Mouse (Mus musculus) thymus, adult 2 months (tissue): ENCODE results near the gene Lcn4. TPM values are rescaled to one million over a fixed set of nuclear protein-coding genes. Genes with fewer than 3 reads are reported as not detected.
"Not testable (repeated sequence)": the region's sequence is repeated elsewhere in the genome, so short reads cannot be mapped to it uniquely, and the experiment has no call there.

Experiments used
- DNase-seq: peaks from one replicate; pipeline ENCODE4 v3.0.0; 2021
- H3K27ac ChIP-seq: fragments of 200-500 bp; 2 replicates; pipeline ENCODE4 v1.5.1; 2012; ENCODE audit warnings: low read length, control low read depth; ENCODE audit not compliant: control insufficient read depth, insufficient read depth
- H3K27me3 ChIP-seq: fragments of 200-500 bp; 2 replicates; pipeline ENCODE4 v1.6.1; 2012; ENCODE audit warnings: mild to moderate bottlenecking, low read length, moderate library complexity, mixed read lengths; ENCODE audit not compliant: control insufficient read depth, insufficient read depth
- H3K36me3 ChIP-seq: fragments of 200-500 bp; 2 replicates; pipeline ENCODE4 v1.6.1; 2012; ENCODE audit warnings: mild to moderate bottlenecking, low read length, moderate library complexity; ENCODE audit not compliant: control insufficient read depth, insufficient read depth
- H3K4me1 ChIP-seq: fragments of 200-500 bp; replicated peaks from 2 replicates; pipeline ENCODE4 v1.6.1; 2012; ENCODE audit warnings: low read length; ENCODE audit not compliant: control insufficient read depth, insufficient read depth
- H3K4me3 ChIP-seq: fragments of 200-500 bp; 2 replicates; pipeline ENCODE4 v1.5.1; 2012; ENCODE audit warnings: mild to moderate bottlenecking, low read length, control low read depth, moderate library complexity; ENCODE audit not compliant: control insufficient read depth, insufficient read depth
- CTCF ChIP-seq: fragments of 200-500 bp; IDR thresholded peaks from 2 replicates; pipeline ENCODE4 v1.5.1; 2012; ENCODE audit warnings: mild to moderate bottlenecking, control low read depth, low read length, moderate library complexity, borderline replicate concordance; ENCODE audit not compliant: control insufficient read depth, poor library complexity, insufficient read depth; ENCODE audit errors: extremely low read depth
- POLR2A ChIP-seq: fragments of 200-500 bp; IDR thresholded peaks from 2 replicates; pipeline ENCODE4 v1.6.1; 2012; ENCODE audit warnings: mild to moderate bottlenecking, low read length, control low read depth, moderate library complexity; ENCODE audit not compliant: control insufficient read depth, poor library complexity, insufficient read depth; ENCODE audit errors: extremely low read depth
- WGBS: fragments of 180-500 bp; shearing (Covaris S2); methylation state at CpG from one replicate; pipeline ENCODE4 v1.1.7; 2018; 5-methylcytosine and 5-hydroxymethylcytosine counted together
- polyA plus RNA-seq: library from polyadenylated mRNA; depleted of rRNA; stranded (reverse); fragments of >200 nt; gene quantifications from 2 replicates; pipeline ENCODE4 v1.2.3, GENCODE M21; 2012; rRNA removed

Gene Lcn4
- polyA plus RNA-seq = 0.85 and 1.3 TPM in 2 replicates

- Histone ChIP-seq H3K36me3 (no peaks in the 10 kb centered on the region), H3K27ac (no peak within 1 kb of the TSS), H3K4me1 (peaks cover 2% of the 10 kb centered on the region; the same call in 1 of the 2 replicates), H3K4me3 (no peak within 1 kb of the TSS), H3K27me3 (no peaks in the 10 kb centered on the region)
- TF ChIP-seq CTCF = no peak
- no peak for TF ChIP-seq POLR2A
- WGBS = 100% methylated on average over 3 of the region's 3 CpGs
- no peak for DNase-seq
Observed at GRCm38 (mm10) chr2:26671182-26671581, at the start of gene Lcn4. Lcn4 (minus strand) TSS chr2:26671282.

GRCm38 (mm10) chr2:26686171-26686675 lies 15.1 kb upstream of the Lcn4 start:
- DNase-seq = no peak
- TF ChIP-seq POLR2A = no peak
- no peak for TF ChIP-seq CTCF
- no peak overlapping the region for H3K27ac ChIP-seq
- WGBS = 95% methylated on average over 1 of the region's 1 CpGs
- H3K4me1 ChIP-seq = no peaks in the 10 kb centered on the region
- no peak overlapping the region for H3K4me3 ChIP-seq
- H3K27me3 ChIP-seq = no peaks in the 10 kb centered on the region
- no peaks in the 10 kb centered on the region for H3K36me3 ChIP-seq

GRCm38 (mm10) chr2:26668746-26669145 lies 2.3 kb downstream of the Lcn4 start:
- DNase-seq = peak; percentile 19

GRCm38 (mm10) chr2:26663551-26663950 lies 7.5 kb downstream of the Lcn4 start:
- not testable (repeated sequence) for H3K36me3 ChIP-seq, H3K27me3 ChIP-seq, H3K27ac ChIP-seq, H3K4me3 ChIP-seq
- peaks cover 23% of the 10 kb centered on the region for H3K4me1 ChIP-seq
- peak; percentile 70 for DNase-seq
- 97% methylated on average over 1 of the region's 1 CpGs for WGBS

More at GRCm38 (mm10) chr2:26668746-26669145, 2.3 kb downstream of the Lcn4 start:
- Histone ChIP-seq H3K27me3 (no peaks in the 10 kb centered on the region), H3K36me3 (no peaks in the 10 kb centered on the region), H3K4me3 (no peak overlapping the region), H3K27ac (no peak overlapping the region; the same call in 1 of the 2 replicates), H3K4me1 (peaks cover 2% of the 10 kb centered on the region; the same call in 1 of the 2 replicates)
- TF ChIP-seq CTCF (no peak), POLR2A (no peak)

GRCm38 (mm10) chr2:26663112-26663511 lies 8.0 kb downstream of the Lcn4 start:
- TF ChIP-seq POLR2A = no peak
- no peak for DNase-seq
- H3K4me3 ChIP-seq = no peak overlapping the region
- H3K4me1 ChIP-seq = peaks cover 23% of the 10 kb centered on the region
- no peaks in the 10 kb centered on the region for H3K36me3 ChIP-seq
- H3K27ac ChIP-seq = no peak overlapping the region; the same call in 1 of the 2 replicates
- no peaks in the 10 kb centered on the region for H3K27me3 ChIP-seq
- 28% methylated on average over 10 of the region's 10 CpGs for WGBS

GRCm38 (mm10) chr2:26662509-26662882 lies 8.6 kb downstream of the Lcn4 start:
- Histone ChIP-seq H3K27me3 (no peaks in the 10 kb centered on the region), H3K27ac (no peak overlapping the region; the same call in 1 of the 2 replicates), H3K4me3 (no peak overlapping the region), H3K36me3 (no peaks in the 10 kb centered on the region), H3K4me1 (peaks cover 23% of the 10 kb centered on the region)
- no peak for DNase-seq
- no peak for TF ChIP-seq CTCF
- TF ChIP-seq POLR2A = no peak
- 85% methylated on average over 13 of the region's 13 CpGs for WGBS

- peak; percentile 16 for DNase-seq
- peaks cover 23% of the 10 kb centered on the region for H3K4me1 ChIP-seq
- no peak overlapping the region for H3K27ac ChIP-seq
- H3K27me3 ChIP-seq = no peaks in the 10 kb centered on the region
- TF ChIP-seq POLR2A (no peak), CTCF (no peak)
- H3K4me3 ChIP-seq = no peak overlapping the region
- H3K36me3 ChIP-seq = no peaks in the 10 kb centered on the region
- 53% methylated on average over 29 of the region's 29 CpGs for WGBS
Observed at GRCm38 (mm10) chr2:26661768-26662508, 9.1 kb downstream of the Lcn4 start.
